Mouse (Mus musculus): Measurements from ENCODE around the gene Kxd1.
A peak's percentile ranks its signal among the peaks of the same experiment; 100 is the strongest.

Kxd1 gene

GRCm38 (mm10) chr8:70493692-70494415 lies 33.9 kb downstream of the Kxd1 start:
- no peak for DNase-seq (ENCODE audit: low spot score)

GRCm38 (mm10) chr8:70492664-70493640 lies 34.8 kb downstream of the Kxd1 start, which contains the start of gene Crlf1:
Crlf1 (plus strand) TSS chr8:70493158.
- no peak for DNase-seq (ENCODE audit: low spot score)

- DNase-seq (ENCODE audit: low spot score), result no peak
Measured at GRCm38 (mm10) chr8:70490880-70491495, 36.8 kb downstream of the Kxd1 start.

- no peak for DNase-seq (ENCODE audit: low spot score)
Measured at GRCm38 (mm10) chr8:70490061-70490879, 37.5 kb downstream of the Kxd1 start.

- no peak for DNase-seq (ENCODE audit: low spot score)
Measured at GRCm38 (mm10) chr8:70489576-70489975, 38.2 kb downstream of the Kxd1 start.

GRCm38 (mm10) chr8:70488931-70489470 lies 38.8 kb downstream of the Kxd1 start:
- no peak for DNase-seq (ENCODE audit: low spot score)

- DNase-seq (ENCODE audit: low spot score), result peak; percentile 80
Measured at GRCm38 (mm10) chr8:70487993-70488796, 39.6 kb downstream of the Kxd1 start.

GRCm38 (mm10) chr8:70486941-70487520 lies 40.7 kb downstream of the Kxd1 start, which contains the start of gene Tmem59l:
Tmem59l (minus strand) TSS chr8:70487358.
- no peak for DNase-seq (ENCODE audit: low spot score)

GRCm38 (mm10) chr8:70486191-70486681 lies 41.5 kb downstream of the Kxd1 start:
- no peak for DNase-seq (ENCODE audit: low spot score)

- no peak for DNase-seq (ENCODE audit: low spot score)
Measured at GRCm38 (mm10) chr8:70482943-70483342, 44.8 kb downstream of the Kxd1 start.

- DNase-seq (ENCODE audit: low spot score), result no peak
Measured at GRCm38 (mm10) chr8:70481908-70482307, 45.8 kb downstream of the Kxd1 start.

GRCm38 (mm10) chr8:70477269-70477982 lies 50.3 kb downstream of the Kxd1 start:
- peak; percentile 72 for DNase-seq (ENCODE audit: low spot score)

- DNase-seq (ENCODE audit: low spot score), result peak; percentile 97
Measured at GRCm38 (mm10) chr8:70476333-70477268, 51.2 kb downstream of the Kxd1 start, which contains the start of gene Klhl26. Klhl26 (minus strand) TSS chr8:70476968.

GRCm38 (mm10) chr8:70471856-70472255 lies 55.9 kb downstream of the Kxd1 start:
- DNase-seq (ENCODE audit: low spot score), result no peak

GRCm38 (mm10) chr8:70469938-70470337 lies 57.8 kb downstream of the Kxd1 start:
- DNase-seq (ENCODE audit: low spot score), result no peak

GRCm38 (mm10) chr8:70469295-70469916 lies 58.4 kb downstream of the Kxd1 start:
- no peak for DNase-seq (ENCODE audit: low spot score)

- DNase-seq (ENCODE audit: low spot score), result no peak
Measured at GRCm38 (mm10) chr8:70468733-70469132, 59.0 kb downstream of the Kxd1 start.

Data from testis, postnatal 14 days (tissue).